Comparison of ENCODE assay signal across 16 mouse cellular contexts in genomic region chr9:47764920-47765319, GRCm38 (mm10).
DNase-seq lines count a peak whose midpoint lies in the region; ATAC-seq and TF ChIP-seq lines count a peak whose summit lies in the region.
"Had no signal": no experiment of that assay in that cellular context is flagged by ENCODE, and none has a peak within 500 bp of the region (broad histone marks: within the 10 kb centered on the region; RNA-seq: fewer than 3 reads in every experiment).

No protein-coding gene starts in this region.

- 12% methylated on average over 5 of the region's 5 CpGs for WGBS in lung, embryonic 14.5 days
- WGBS in midbrain, embryonic 11.5 days, result 66% methylated on average over 5 of the region's 5 CpGs
- 79% methylated on average over 5 of the region's 5 CpGs for WGBS in midbrain, embryonic 10.5 days
- 36% methylated on average over 5 of the region's 5 CpGs for WGBS in midbrain, embryonic 15.5 days

- ATAC-seq in lung, embryonic 14.5 days (ENCODE audit: insufficient read depth), result no peak
- no peak for ATAC-seq in midbrain, embryonic 11.5 days (ENCODE audit: low FRiP score)
- ATAC-seq in midbrain, embryonic 15.5 days (replicated peaks), result no peak
- ATAC-seq: forebrain, embryonic 13.5 days had no signal

- H3K27ac ChIP-seq in lung, embryonic 14.5 days (ENCODE audit: low read depth), result no peak overlapping the region
- no peak overlapping the region for H3K27ac ChIP-seq in midbrain, embryonic 11.5 days (ENCODE audit: low read depth, low read length)
- H3K27ac ChIP-seq in midbrain, embryonic 10.5 days (replicated peaks), result no peak overlapping the region
- peak overlapping the region; percentile 34; the same call in 1 of the 2 replicates for H3K27ac ChIP-seq in midbrain, embryonic 15.5 days
- H3K27ac ChIP-seq: embryonic facial prominence, embryonic 10.5 days; forebrain, embryonic 13.5 days; heart, embryonic 13.5 days had no signal

- H3K27me3 ChIP-seq in lung, embryonic 14.5 days (ENCODE audit: insufficient read depth, low read length), result no peaks in the 10 kb centered on the region; the same call in 1 of the 2 replicates
- no peaks in the 10 kb centered on the region for H3K27me3 ChIP-seq in midbrain, embryonic 11.5 days (ENCODE audit: control insufficient read depth, insufficient read depth, low read length)
- no peaks in the 10 kb centered on the region for H3K27me3 ChIP-seq in midbrain, embryonic 10.5 days (ENCODE audit: low read depth, poor library complexity, severe bottlenecking)
- H3K27me3 ChIP-seq in midbrain, embryonic 15.5 days (replicated peaks), result no peaks in the 10 kb centered on the region
- H3K27me3 ChIP-seq: forebrain, embryonic 13.5 days had no signal

- H3K4me1 ChIP-seq in lung, embryonic 14.5 days (ENCODE audit: insufficient read depth), result no peaks in the 10 kb centered on the region; the same call in 1 of the 2 replicates
- peaks cover 3% of the 10 kb centered on the region; the same call in 1 of the 2 replicates for H3K4me1 ChIP-seq in midbrain, embryonic 11.5 days (ENCODE audit: control insufficient read depth, insufficient read depth, low read length)
- peaks cover 47% of the 10 kb centered on the region for H3K4me1 ChIP-seq in midbrain, embryonic 10.5 days
- peaks cover 49% of the 10 kb centered on the region for H3K4me1 ChIP-seq in midbrain, embryonic 15.5 days

- peak; percentile 40 for DNase-seq in lung, embryonic 14.5 days
- DNase-seq in lung, adult 18-20 months, result no peak
- peak; percentile 76 for DNase-seq in midbrain, embryonic 11.5 days (ENCODE audit: low spot score, missing footprints)
- DNase-seq in midbrain, embryonic 10.5 days (ENCODE audit: low spot score), result no peak
- DNase-seq in brain, embryonic 14.5 days (ENCODE audit: low read depth), result peak; percentile 55
- DNase-seq: adrenal gland, adult 2 months; adrenal gland, postnatal 25 days; cerebellum, adult 2 months; cerebellum, postnatal 10 days; gastrocnemius, postnatal 36 days; heart, adult 11 months; heart, postnatal 36 days had no signal

- no peak for TF ChIP-seq POLR2A in brain, embryonic 14.5 days (IDR thresholded peaks at IDR 0.05; ENCODE audit: borderline replicate concordance, extremely low read depth, insufficient read depth, insufficient read length, poor library complexity, severe bottlenecking)

- TF ChIP-seq CTCF in lung, embryonic 14.5 days (IDR thresholded peaks at IDR 0.05; ENCODE audit: low read depth), result no peak
- TF ChIP-seq CTCF in brain, embryonic 14.5 days (IDR thresholded peaks at IDR 0.05; ENCODE audit: borderline replicate concordance, extremely low read depth, insufficient read depth, insufficient read length), result no peak

- no peaks in the 10 kb centered on the region for H3K9me3 ChIP-seq in lung, embryonic 14.5 days (ENCODE audit: low read depth, low read length)
- H3K9me3 ChIP-seq in midbrain, embryonic 11.5 days (ENCODE audit: control insufficient read depth, low read length), result no peaks in the 10 kb centered on the region
- H3K9me3 ChIP-seq in midbrain, embryonic 10.5 days (replicated peaks), result no peaks in the 10 kb centered on the region
- no peaks in the 10 kb centered on the region for H3K9me3 ChIP-seq in midbrain, embryonic 15.5 days
- H3K9me3 ChIP-seq: embryonic facial prominence, embryonic 10.5 days; forebrain, embryonic 13.5 days; heart, embryonic 13.5 days had no signal

- H3K9ac ChIP-seq in lung, embryonic 14.5 days, result no peak overlapping the region
- H3K9ac ChIP-seq in midbrain, embryonic 11.5 days (ENCODE audit: low read length), result no peak overlapping the region
- no peak overlapping the region for H3K9ac ChIP-seq in midbrain, embryonic 15.5 days
- H3K9ac ChIP-seq: forebrain, embryonic 13.5 days; heart, embryonic 13.5 days had no signal

- H3K4me3 ChIP-seq in lung, embryonic 14.5 days (ENCODE audit: low read depth, low read length), result no peak overlapping the region
- H3K4me3 ChIP-seq in midbrain, embryonic 11.5 days (ENCODE audit: low read depth, low read length), result no peak overlapping the region
- no peak overlapping the region for H3K4me3 ChIP-seq in midbrain, embryonic 10.5 days
- no peak overlapping the region for H3K4me3 ChIP-seq in midbrain, embryonic 15.5 days
- H3K4me3 ChIP-seq: embryonic facial prominence, embryonic 10.5 days; forebrain, embryonic 13.5 days; heart, embryonic 13.5 days had no signal

- no peaks in the 10 kb centered on the region for H3K36me3 ChIP-seq in lung, embryonic 14.5 days (ENCODE audit: insufficient read depth)
- no peaks in the 10 kb centered on the region for H3K36me3 ChIP-seq in midbrain, embryonic 11.5 days (ENCODE audit: control insufficient read depth, insufficient read depth, low read length)
- no peaks in the 10 kb centered on the region for H3K36me3 ChIP-seq in midbrain, embryonic 10.5 days
- H3K36me3 ChIP-seq in midbrain, embryonic 15.5 days (replicated peaks), result no peaks in the 10 kb centered on the region
- H3K36me3 ChIP-seq: embryonic facial prominence, embryonic 10.5 days; heart, embryonic 13.5 days had no signal

- peak overlapping the region; percentile 3; the same call in 1 of the 2 replicates for H3K4me2 ChIP-seq in lung, embryonic 14.5 days
- no peak overlapping the region for H3K4me2 ChIP-seq in midbrain, embryonic 11.5 days
- H3K4me2 ChIP-seq in midbrain, embryonic 15.5 days, result no peak overlapping the region
- H3K4me2 ChIP-seq: forebrain, embryonic 13.5 days; heart, embryonic 13.5 days had no signal

Comparison
In these comparisons a context has a peak if more than half of its experiments do, and no peak if none do; other contexts are left out.
1. DNase-seq: peak in lung, embryonic 14.5 days (single experiment), midbrain, embryonic 11.5 days (single experiment) and brain, embryonic 14.5 days (single experiment); none in lung, adult 18-20 months (0 of 2) and midbrain, embryonic 10.5 days (single experiment).